Mouse (Mus musculus): ENCODE data around the gene Gtf2ird1.

Gene Gtf2ird1

GRCm38 (mm10) chr5:134314068-134314674 is 142.3 kb downstream of the Gtf2ird1 start:
- DNase-seq (ENCODE audit: low spot score in 2 of 2) = peak; percentile 58 to 64

GRCm38 (mm10) chr5:134313451-134314067 is 143.0 kb downstream of the Gtf2ird1 start:
- DNase-seq (ENCODE audit: low spot score in 2 of 2) = peak; percentile 89 to 92

- peak; percentile 15 to 19 for DNase-seq (ENCODE audit: low spot score in 2 of 2)
Observed at GRCm38 (mm10) chr5:134312691-134313450, 143.6 kb downstream of the Gtf2ird1 start.

- no peak for DNase-seq (ENCODE audit: low spot score in 2 of 2)
Observed at GRCm38 (mm10) chr5:134311894-134312411, 144.6 kb downstream of the Gtf2ird1 start.

- no peak for DNase-seq (ENCODE audit: low spot score in 2 of 2)
Observed at GRCm38 (mm10) chr5:134310201-134310600, 146.3 kb downstream of the Gtf2ird1 start.

- no peak for DNase-seq (ENCODE audit: low spot score in 2 of 2)
Observed at GRCm38 (mm10) chr5:134309345-134309744, 147.2 kb downstream of the Gtf2ird1 start.
